Mouse (Mus musculus): ENCODE measurements around the gene Krtap10-10. TPM values are rescaled to one million over a fixed set of nuclear protein-coding genes. Genes with fewer than 3 reads are reported as not detected.

The Krtap10-10 gene
- total RNA-seq, 2 experiments from 2014 or later: not detected

GRCm38 (mm10) chr10:77864067-77864761 is 28.5 kb downstream of the Krtap10-10 start:
- intact Hi-C loops (cut with DNase I; ENCODE audit: low total_unique reads): no loop called here
- DNase-seq: no peak

DNA sequence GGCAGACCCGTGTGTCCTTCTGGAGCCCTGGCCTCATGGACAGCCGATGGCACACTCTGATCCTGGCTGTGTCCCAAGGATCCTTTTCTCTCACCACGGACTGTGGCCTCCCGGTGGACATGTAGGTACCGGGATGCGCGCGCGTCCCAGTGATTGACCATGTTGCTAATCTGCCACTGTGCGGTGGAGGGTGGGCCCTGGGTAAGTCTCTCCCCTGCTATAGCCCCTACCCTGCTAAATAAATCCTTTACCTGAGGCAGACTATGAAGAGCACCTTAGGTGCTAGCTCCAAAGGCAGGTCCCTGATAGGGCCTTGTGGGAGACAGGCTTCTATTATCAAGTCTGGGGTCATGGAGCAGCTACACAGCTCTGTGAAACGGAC is 29.0 kb downstream of the Krtap10-10 start:
- intact Hi-C loops (cut with DNase I; ENCODE audit: low total_unique reads): no loop called here
- no peak for DNase-seq

DNA sequence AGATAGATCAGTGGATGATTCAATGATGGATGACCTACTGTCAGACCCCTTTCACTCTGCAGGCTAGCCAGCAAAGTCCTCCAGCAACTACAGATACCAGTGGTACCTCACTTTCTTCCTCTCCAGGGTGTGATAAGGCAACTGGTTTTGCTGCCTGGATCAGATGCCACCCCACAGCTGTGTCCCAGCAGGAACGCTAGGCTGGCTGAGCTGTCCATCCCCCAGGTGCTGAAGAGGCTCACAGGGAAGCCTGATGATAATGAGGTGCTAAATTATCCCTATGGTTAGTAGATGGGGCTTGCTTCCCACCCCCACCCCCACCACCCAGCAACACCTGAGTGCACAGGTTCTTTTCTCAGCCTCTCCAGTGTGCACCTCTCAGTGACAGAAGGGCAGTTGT is 31.8 kb downstream of the Krtap10-10 start:
- intact Hi-C loops (cut with DNase I; ENCODE audit: low total_unique reads): no loop called here
- DNase-seq: no peak

- DNase-seq: no peak
- intact Hi-C loops (cut with DNase I; ENCODE audit: low total_unique reads): no loop called here
These were observed 33.9 kb downstream of the Krtap10-10 start for GRCm38 (mm10) chr10:77869651-77870050.

DNA sequence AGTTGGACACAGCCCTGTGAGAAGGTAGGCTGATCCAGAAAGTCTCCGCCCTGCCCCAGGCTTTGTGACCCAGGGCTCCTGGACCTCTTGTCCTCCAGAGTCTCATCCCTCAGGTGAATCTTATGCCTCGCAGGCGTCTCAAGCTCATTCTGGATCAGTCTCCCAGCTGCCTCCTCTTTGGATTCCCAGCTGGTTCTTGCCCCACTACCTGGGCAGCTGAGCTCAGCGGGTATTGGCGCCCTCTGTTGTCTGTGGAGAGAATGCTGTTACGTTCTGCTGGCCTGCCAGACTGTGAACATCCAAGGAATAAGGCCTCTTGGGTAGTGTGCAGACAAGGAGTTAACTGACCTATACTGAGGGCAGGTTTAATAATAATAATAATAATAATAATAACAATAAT is 43.2 kb downstream of the Krtap10-10 start:
- intact Hi-C loops (cut with DNase I; ENCODE audit: low total_unique reads): no loop called here
- DNase-seq: no peak

DNA sequence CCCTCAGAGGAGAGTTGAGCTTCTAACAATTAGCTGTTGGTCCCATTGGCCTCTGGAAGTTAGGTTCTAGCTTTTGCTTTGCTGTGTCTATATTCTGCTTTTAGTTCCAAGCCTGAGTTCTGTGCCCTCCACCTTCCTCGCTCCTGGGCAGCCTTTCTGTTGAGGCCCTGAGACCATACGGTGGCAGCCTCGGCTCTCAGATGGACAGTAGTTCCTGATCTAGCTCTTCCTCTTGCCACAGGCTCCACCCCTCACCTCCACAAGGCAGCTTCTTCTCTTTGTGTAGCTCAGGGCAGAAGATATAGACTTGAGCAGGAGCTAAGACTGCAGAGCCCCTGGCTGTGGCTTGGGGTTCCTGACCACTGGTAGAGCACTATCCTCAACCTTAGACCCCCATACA is 44.6 kb downstream of the Krtap10-10 start:
- intact Hi-C loops (cut with DNase I; ENCODE audit: low total_unique reads): loop anchor here (5.0 kb wide), 1 partner anchor 253 kb away; no protein-coding TSS in a partner anchor
- no peak for DNase-seq

GRCm38 (mm10) chr10:77882553-77882952 is 46.8 kb downstream of the Krtap10-10 start:
- intact Hi-C loops (cut with DNase I; ENCODE audit: low total_unique reads): loop anchor here (5.0 kb wide), 1 partner anchor 255 kb away; no protein-coding TSS in a partner anchor

GRCm38 (mm10) chr10:77886007-77886747 is 50.4 kb downstream of the Krtap10-10 start:
- DNase-seq: no peak
- intact Hi-C loops (cut with DNase I; ENCODE audit: low total_unique reads): no loop called here

More at GRCm38 (mm10) chr10:77882553-77882952, 46.8 kb downstream of the Krtap10-10 start:
- no peak for DNase-seq

Other genes with a start within 250 kb of the Krtap10-10 start
- 10 to 100 TPM; 41.9 to 46.5 TPM for gene Sumo3, start 229.8 kb upstream of the Krtap10-10 start, total RNA-seq (2021)
- 10 to 100 TPM in 1 of 2 experiments, 1 to 10 TPM in 1; 5.8 to 10.3 TPM for gene Gm49325, start 229.8 kb upstream of the Krtap10-10 start, total RNA-seq (2021)
- 10 to 100 TPM; 79.8 to 84.4 TPM for gene Ube2g2, start 213.7 kb upstream of the Krtap10-10 start, total RNA-seq (2021)
- gene Tspear, start 149.4 kb upstream of the Krtap10-10 start, total RNA-seq (2021): not detected
- not detected for gene Gm19402, start 145.2 kb upstream of the Krtap10-10 start, total RNA-seq (2021)
- gene Gm9508, start 138.7 kb upstream of the Krtap10-10 start, total RNA-seq (2021): not detected
- gene Gm10272, start 129.3 kb upstream of the Krtap10-10 start, total RNA-seq (2021): not detected
- not detected for gene Gm10024, start 124.5 kb upstream of the Krtap10-10 start, total RNA-seq (2021)
- not detected for gene Gm10142, start 120.1 kb upstream of the Krtap10-10 start, total RNA-seq (2021)
- not detected for gene Krtap12-1, start 115.3 kb upstream of the Krtap10-10 start, total RNA-seq (2021)
- not detected for gene Gm10100, start 109.5 kb upstream of the Krtap10-10 start, total RNA-seq (2021)
- not detected for gene Gm18596, start 93.3 kb upstream of the Krtap10-10 start, total RNA-seq (2021)
- gene Gm9736, start 84.6 kb upstream of the Krtap10-10 start, total RNA-seq (2021): not detected
- not detected for gene Gm3233, start 76.3 kb upstream of the Krtap10-10 start, total RNA-seq (2021)
- gene Gm3238, start 64.6 kb upstream of the Krtap10-10 start, total RNA-seq (2021): not detected
- not detected for gene Gm7138, start 59.0 kb upstream of the Krtap10-10 start, total RNA-seq (2021)
- not detected for gene Gm3250, start 53.4 kb upstream of the Krtap10-10 start, total RNA-seq (2021)
- not detected for gene Gm7137, start 47.7 kb upstream of the Krtap10-10 start, total RNA-seq (2021)
- not detected for gene Gm9639, start 40.9 kb upstream of the Krtap10-10 start, total RNA-seq (2021)
- not detected for gene Gm19668, start 36.8 kb upstream of the Krtap10-10 start, total RNA-seq (2021)
- gene Gm9507, start 24.1 kb upstream of the Krtap10-10 start, total RNA-seq (2021): not detected
- gene Gm2696, start 21.3 kb upstream of the Krtap10-10 start, total RNA-seq (2021): not detected
- not detected for gene Krtap10-4, start 8.9 kb upstream of the Krtap10-10 start, total RNA-seq (2021)
- gene Gm36176, start 10.9 kb downstream of the Krtap10-10 start, total RNA-seq (2021): not detected
- not detected for gene Gm10318, start 16.9 kb downstream of the Krtap10-10 start, total RNA-seq (2021)
- not detected for gene Gm3285, start 26.0 kb downstream of the Krtap10-10 start, total RNA-seq (2021)
- under 1 TPM; 0.33 to 0.41 TPM for gene Lrrc3, start 66.6 kb downstream of the Krtap10-10 start, total RNA-seq (2021)
- gene Trpm2, start 134.6 kb downstream of the Krtap10-10 start, total RNA-seq (2021): under 1 TPM; 0.04 to 0.33 TPM
- 1 to 10 TPM; 3.7 to 4.6 TPM for gene 1810043G02Rik, start 142.6 kb downstream of the Krtap10-10 start, total RNA-seq (2021)
- gene Pfkl, start 174.1 kb downstream of the Krtap10-10 start, total RNA-seq (2021): 1 to 10 TPM; 9.0 to 9.3 TPM
- gene Dnmt3l, start 206.0 kb downstream of the Krtap10-10 start, total RNA-seq (2021): not detected
- not detected for gene Aire, start 207.7 kb downstream of the Krtap10-10 start, total RNA-seq (2021)
- 1 to 10 TPM; 1.6 to 2.0 TPM for gene Icosl, start 233.4 kb downstream of the Krtap10-10 start, total RNA-seq (2021)